Mouse (Mus musculus) R1 (cell line): ENCODE results near the gene Ano10.

ENCODE experiments used
- DNase-seq: peaks from one replicate; pipeline ENCODE4 v3.0.0-alpha.2; 2018; ENCODE audit warnings: low read depth, low spot score

Gene Ano10

DNA sequence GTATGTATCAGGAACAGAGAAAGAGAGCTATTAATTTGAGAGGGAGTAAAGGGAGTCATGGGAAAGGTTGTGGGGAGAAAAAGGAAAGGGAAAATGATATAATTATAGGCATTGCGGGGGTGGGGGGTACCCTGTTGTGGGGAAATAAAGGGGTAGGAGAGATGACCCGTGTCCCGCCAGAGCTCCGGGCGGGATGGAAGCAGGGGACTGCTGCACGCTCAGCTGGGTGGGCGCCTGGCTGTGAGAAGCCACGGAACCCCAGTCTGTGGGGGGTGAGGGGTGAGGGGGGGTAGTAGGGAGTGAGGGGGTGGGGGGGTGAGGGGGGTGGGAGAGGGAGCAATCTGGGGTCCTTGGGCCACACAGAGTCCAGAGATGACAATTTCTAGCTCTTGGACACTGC is 167.4 kb downstream of the Ano10 start:
- no peak for DNase-seq
